Comparison of ENCODE assay signal across 16 mouse cellular contexts in the genomic region with DNA sequence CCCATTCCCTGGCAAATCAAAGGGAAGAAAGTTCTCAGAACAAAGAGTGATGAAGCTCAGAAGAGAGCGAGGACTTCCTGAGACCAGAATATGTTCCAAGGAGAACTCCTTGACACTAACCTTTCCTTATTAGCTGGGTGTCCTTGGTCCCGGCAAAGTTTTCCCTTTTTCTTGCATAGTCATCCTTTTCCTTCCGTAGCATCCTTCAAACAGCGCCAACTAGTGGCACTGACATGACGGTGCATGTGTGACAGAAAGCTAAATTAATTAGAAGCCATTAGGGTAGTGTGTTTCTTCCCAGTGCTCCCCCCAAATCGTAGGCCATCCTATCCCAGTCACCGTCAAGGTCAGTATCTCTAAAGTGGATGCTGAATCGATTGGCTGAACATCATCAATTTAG.
A peak's percentile ranks its signal among the peaks of the same experiment; 100 is the strongest.
DNase-seq lines count a peak whose midpoint lies in the region; ATAC-seq and TF ChIP-seq lines count a peak whose summit lies in the region.
"Had no signal": no experiment of that assay in that cellular context is flagged by ENCODE, and none has a peak within 500 bp of the region (broad histone marks: within the 10 kb centered on the region; RNA-seq: fewer than 3 reads in every experiment).

No protein-coding gene starts in this region.

- no peaks in the 10 kb centered on the region for H3K36me3 ChIP-seq in heart, postnatal 0 days (replicated peaks; ENCODE audit: control insufficient read depth, insufficient read depth, low read length)
- H3K36me3 ChIP-seq in liver, postnatal 0 days (replicated peaks; ENCODE audit: insufficient read depth, low read length) = no peaks in the 10 kb centered on the region
- no peaks in the 10 kb centered on the region for H3K36me3 ChIP-seq in ES-Bruce4 (ENCODE audit: control insufficient read depth, insufficient read depth, low read length, poor library complexity, severe bottlenecking)
- H3K36me3 ChIP-seq: embryonic facial prominence, embryonic 13.5 days; forebrain, embryonic 10.5 days; liver, embryonic 15.5 days had no signal

- no peaks in the 10 kb centered on the region for H3K4me1 ChIP-seq in heart, postnatal 0 days (ENCODE audit: control insufficient read depth, insufficient read depth)
- no peaks in the 10 kb centered on the region for H3K4me1 ChIP-seq in liver, postnatal 0 days (ENCODE audit: insufficient read depth)
- H3K4me1 ChIP-seq in ES-Bruce4 (ENCODE audit: control insufficient read depth, insufficient read depth, low read length) = no peaks in the 10 kb centered on the region
- H3K4me1 ChIP-seq: forebrain, embryonic 10.5 days; liver, embryonic 15.5 days had no signal

- no peak for ATAC-seq in heart, postnatal 0 days (ENCODE audit: insufficient read depth, low read depth)
- no peak for ATAC-seq in liver, postnatal 0 days
- no peak for ATAC-seq in frontal cortex, adult (ENCODE audit: low TSS enrichment)

- H3K27ac ChIP-seq in heart, postnatal 0 days (ENCODE audit: low read depth) = no peak overlapping the region
- no peak overlapping the region for H3K27ac ChIP-seq in liver, postnatal 0 days (ENCODE audit: low read depth)
- H3K27ac ChIP-seq in ES-Bruce4 (ENCODE audit: insufficient read depth, low read length) = no peak overlapping the region
- H3K27ac ChIP-seq: embryonic facial prominence, embryonic 13.5 days; forebrain, embryonic 10.5 days; liver, embryonic 15.5 days had no signal

- no peak for TF ChIP-seq POLR2A in ES-Bruce4 (IDR thresholded peaks at IDR 0.05; ENCODE audit: insufficient read depth, low read length)

- no peak for TF ChIP-seq EP300 in heart, postnatal 0 days (IDR thresholded peaks at IDR 0.05; ENCODE audit: low read depth)
- no peak for TF ChIP-seq EP300 in liver, postnatal 0 days (IDR thresholded peaks at IDR 0.05; ENCODE audit: low read depth)
- TF ChIP-seq EP300 in ES-Bruce4 (IDR thresholded peaks at IDR 0.05; ENCODE audit: insufficient read depth, low read depth, low read length) = no peak

- no peak overlapping the region for H3K4me3 ChIP-seq in heart, postnatal 0 days (ENCODE audit: low read depth, low read length)
- no peak overlapping the region for H3K4me3 ChIP-seq in liver, postnatal 0 days (ENCODE audit: low read depth, low read length)
- no peak overlapping the region for H3K4me3 ChIP-seq in ES-Bruce4 (ENCODE audit: low read depth, low read length)
- H3K4me3 ChIP-seq: embryonic facial prominence, embryonic 13.5 days; forebrain, embryonic 10.5 days; liver, embryonic 15.5 days had no signal

- H3K9ac ChIP-seq in heart, postnatal 0 days (replicated peaks; ENCODE audit: low read depth, low read length) = no peak overlapping the region
- H3K9ac ChIP-seq in liver, postnatal 0 days (replicated peaks) = no peak overlapping the region
- H3K9ac ChIP-seq in ES-Bruce4 (ENCODE audit: low read depth, poor library complexity, severe bottlenecking) = no peak overlapping the region
- H3K9ac ChIP-seq: embryonic facial prominence, embryonic 13.5 days; liver, embryonic 15.5 days had no signal

- H3K27me3 ChIP-seq in heart, postnatal 0 days (ENCODE audit: control insufficient read depth, insufficient read depth, low read length) = no peaks in the 10 kb centered on the region
- H3K27me3 ChIP-seq in liver, postnatal 0 days (ENCODE audit: insufficient read depth, low read length) = no peaks in the 10 kb centered on the region
- no peaks in the 10 kb centered on the region for H3K27me3 ChIP-seq in ES-Bruce4 (ENCODE audit: control insufficient read depth, insufficient read depth, low read length, poor library complexity, severe bottlenecking)
- H3K27me3 ChIP-seq: embryonic facial prominence, embryonic 13.5 days; liver, embryonic 15.5 days had no signal

- TF ChIP-seq CTCF in heart, postnatal 0 days (IDR thresholded peaks at IDR 0.05; ENCODE audit: low read depth) = peak; percentile 23; the same call in 1 of the 2 replicates
- TF ChIP-seq CTCF in liver, postnatal 0 days (IDR thresholded peaks at IDR 0.05; ENCODE audit: low read depth) = peak; percentile 50
- peak; percentile 27 for TF ChIP-seq CTCF in ES-Bruce4 (IDR thresholded peaks at IDR 0.05; ENCODE audit: low read depth, low read length)

- no peak for DNase-seq in heart, postnatal 0 days (ENCODE audit: low spot score)
- DNase-seq in heart, postnatal 4 days = no peak
- no peak for DNase-seq in liver, postnatal 0 days
- no peak for DNase-seq in liver
- peak; percentile 65 for DNase-seq in ZHBTc4 (ENCODE audit: low read depth, low spot score)
- DNase-seq in ovary, postnatal 36 days (ENCODE audit: low spot score) = no peak
- DNase-seq: adrenal gland, postnatal 36 days; cerebellum, postnatal 36 days; heart, postnatal 36 days; kidney, adult 11 months; thymus, postnatal 14 days had no signal

- no peak overlapping the region for H3K4me2 ChIP-seq in heart, postnatal 0 days (ENCODE audit: low read depth, low read length)
- no peak overlapping the region for H3K4me2 ChIP-seq in liver, postnatal 0 days (ENCODE audit: low read depth, low read length)
- H3K4me2 ChIP-seq: embryonic facial prominence, embryonic 13.5 days; liver, embryonic 15.5 days had no signal

- WGBS in heart, postnatal 0 days = 65% methylated on average over 8 of the region's 8 CpGs
- 62% methylated on average over 8 of the region's 8 CpGs for WGBS in liver, postnatal 0 days (ENCODE audit: insufficient replicate concordance)

- no peaks in the 10 kb centered on the region for H3K9me3 ChIP-seq in heart, postnatal 0 days (replicated peaks; ENCODE audit: control insufficient read depth, low read length)
- H3K9me3 ChIP-seq in liver, postnatal 0 days (ENCODE audit: low read length) = no peaks in the 10 kb centered on the region
- H3K9me3 ChIP-seq in ES-Bruce4 (replicated peaks; ENCODE audit: control insufficient read depth, insufficient read depth, low read length, poor library complexity, severe bottlenecking) = peaks cover 7% of the 10 kb centered on the region; the same call in 1 of the 2 replicates
- H3K9me3 ChIP-seq: liver, embryonic 15.5 days had no signal
